Mouse (Mus musculus): ENCODE data around the gene Bmp4. TPM values are rescaled to one million over a fixed set of nuclear protein-coding genes. Genes with fewer than 3 reads are reported as not detected.
A peak's percentile ranks its signal among the peaks of the same experiment; 100 is the strongest.

Bmp4 gene
- polyA plus RNA-seq (2015; fragmentation: Nextera tagmentation; extraction: Ambion mirVana): 2.6 and 5.7 TPM in 2 replicates

GRCm38 (mm10) chr14:46390249-46390775, at the start of gene Bmp4:
TSS of gene Bmp4 (minus strand) at chr14:46390669.
- ATAC-seq: no peak
- H3K27me3 ChIP-seq: peaks cover 83% of the 10 kb centered on the region
- peaks cover 46% of the 10 kb centered on the region for H3K4me1 ChIP-seq (replicated peaks)
- H3K9ac ChIP-seq (replicated peaks): no peak within 1 kb of the TSS; the same call in 1 of the 2 replicates
- H3K27ac ChIP-seq: no peak within 1 kb of the TSS
- no peaks in the 10 kb centered on the region for H3K9me3 ChIP-seq
- H3K4me2 ChIP-seq (replicated peaks): peak within 1 kb of the TSS; percentile 55
- H3K36me3 ChIP-seq: no peaks in the 10 kb centered on the region
- H3K4me3 ChIP-seq (replicated peaks): peak within 1 kb of the TSS; percentile 30
- WGBS: 1% methylated on average over 26 of the region's 26 CpGs

GRCm38 (mm10) chr14:46439461-46440048, 49.1 kb upstream of the Bmp4 start:
- no peak for ATAC-seq
- Histone ChIP-seq H3K9me3 (no peaks in the 10 kb centered on the region), H3K4me2 (replicated peaks) (no peak overlapping the region), H3K27me3 (no peaks in the 10 kb centered on the region), H3K36me3 (no peaks in the 10 kb centered on the region), H3K27ac (no peak overlapping the region), H3K9ac (replicated peaks) (no peak overlapping the region), H3K4me3 (replicated peaks) (no peak overlapping the region), H3K4me1 (replicated peaks) (peaks cover 3% of the 10 kb centered on the region; the same call in 1 of the 2 replicates)
- WGBS: 89% methylated on average over 5 of the region's 5 CpGs

- Histone ChIP-seq H3K36me3 (no peaks in the 10 kb centered on the region), H3K4me2 (replicated peaks) (no peak overlapping the region), H3K27ac (no peak overlapping the region), H3K4me3 (replicated peaks) (no peak overlapping the region), H3K9me3 (no peaks in the 10 kb centered on the region), H3K9ac (replicated peaks) (no peak overlapping the region), H3K4me1 (replicated peaks) (peaks cover 3% of the 10 kb centered on the region; the same call in 1 of the 2 replicates), H3K27me3 (no peaks in the 10 kb centered on the region)
- ATAC-seq: no peak
- 15% methylated on average over 9 of the region's 9 CpGs for WGBS
Measured at GRCm38 (mm10) chr14:46436471-46437090, 46.1 kb upstream of the Bmp4 start.

GRCm38 (mm10) chr14:46430231-46430630, 39.8 kb upstream of the Bmp4 start:
- Histone ChIP-seq H3K9me3 (no peaks in the 10 kb centered on the region; the same call in 1 of the 2 replicates), H3K27me3 (no peaks in the 10 kb centered on the region), H3K36me3 (no peaks in the 10 kb centered on the region), H3K4me1 (replicated peaks) (no peaks in the 10 kb centered on the region), H3K4me3 (replicated peaks) (no peak overlapping the region), H3K9ac (replicated peaks) (no peak overlapping the region), H3K4me2 (replicated peaks) (no peak overlapping the region), H3K27ac (no peak overlapping the region)
- WGBS: 93% methylated on average over 5 of the region's 5 CpGs
- ATAC-seq: no peak

- Histone ChIP-seq H3K27me3 (no peaks in the 10 kb centered on the region), H3K9ac (replicated peaks) (no peak overlapping the region), H3K27ac (no peak overlapping the region), H3K4me3 (replicated peaks) (no peak overlapping the region), H3K36me3 (no peaks in the 10 kb centered on the region), H3K4me2 (replicated peaks) (no peak overlapping the region), H3K4me1 (replicated peaks) (no peaks in the 10 kb centered on the region), H3K9me3 (no peaks in the 10 kb centered on the region; the same call in 1 of the 2 replicates)
- ATAC-seq: no peak
- WGBS: 95% methylated on average over 13 of the region's 13 CpGs
Measured at GRCm38 (mm10) chr14:46427251-46427650, 36.8 kb upstream of the Bmp4 start.

- 90% methylated on average over 3 of the region's 3 CpGs for WGBS
- peaks cover 10% of the 10 kb centered on the region for H3K4me1 ChIP-seq (replicated peaks)
- H3K27me3 ChIP-seq: no peaks in the 10 kb centered on the region
- H3K27ac ChIP-seq: no peak overlapping the region
- H3K9ac ChIP-seq (replicated peaks): no peak overlapping the region
- H3K36me3 ChIP-seq: no peaks in the 10 kb centered on the region
- H3K9me3 ChIP-seq: no peaks in the 10 kb centered on the region; the same call in 1 of the 2 replicates
- no peak overlapping the region for H3K4me2 ChIP-seq (replicated peaks)
- no peak for ATAC-seq
- H3K4me3 ChIP-seq (replicated peaks): no peak overlapping the region
Measured at GRCm38 (mm10) chr14:46421823-46422222, 31.4 kb upstream of the Bmp4 start.

GRCm38 (mm10) chr14:46419269-46419668, 28.8 kb upstream of the Bmp4 start:
- no peaks in the 10 kb centered on the region for H3K36me3 ChIP-seq
- H3K9ac ChIP-seq (replicated peaks): no peak overlapping the region
- H3K4me2 ChIP-seq (replicated peaks): no peak overlapping the region
- WGBS: 25% methylated on average over 11 of the region's 11 CpGs
- H3K9me3 ChIP-seq: no peaks in the 10 kb centered on the region
- H3K4me1 ChIP-seq (replicated peaks): peaks cover 10% of the 10 kb centered on the region
- H3K4me3 ChIP-seq (replicated peaks): no peak overlapping the region
- H3K27me3 ChIP-seq: no peaks in the 10 kb centered on the region
- H3K27ac ChIP-seq: no peak overlapping the region; the same call in 1 of the 2 replicates
- peak; percentile 59 for ATAC-seq

GRCm38 (mm10) chr14:46418371-46419097, 28.1 kb upstream of the Bmp4 start:
- no peak overlapping the region for H3K4me3 ChIP-seq (replicated peaks)
- peak; percentile 67 for ATAC-seq
- no peaks in the 10 kb centered on the region for H3K27me3 ChIP-seq
- no peaks in the 10 kb centered on the region for H3K36me3 ChIP-seq
- 0 out of 2 replicates have a peak overlapping the region, but pooled peaks have one; percentile 0 for H3K27ac ChIP-seq
- peaks cover 10% of the 10 kb centered on the region for H3K4me1 ChIP-seq (replicated peaks)
- no peak overlapping the region for H3K9ac ChIP-seq (replicated peaks)
- 45% methylated on average over 15 of the region's 15 CpGs for WGBS
- no peak overlapping the region for H3K4me2 ChIP-seq (replicated peaks)
- H3K9me3 ChIP-seq: no peaks in the 10 kb centered on the region

- Histone ChIP-seq H3K4me1 (replicated peaks) (no peaks in the 10 kb centered on the region), H3K4me2 (replicated peaks) (no peak overlapping the region), H3K27me3 (no peaks in the 10 kb centered on the region), H3K36me3 (no peaks in the 10 kb centered on the region), H3K9ac (replicated peaks) (no peak overlapping the region), H3K9me3 (no peaks in the 10 kb centered on the region), H3K27ac (no peak overlapping the region), H3K4me3 (replicated peaks) (no peak overlapping the region)
- WGBS: 75% methylated on average over 7 of the region's 7 CpGs
- no peak for ATAC-seq
Measured at GRCm38 (mm10) chr14:46412497-46413000, 22.1 kb upstream of the Bmp4 start.

- H3K9me3 ChIP-seq: no peaks in the 10 kb centered on the region
- H3K4me1 ChIP-seq (replicated peaks): no peaks in the 10 kb centered on the region
- no peak overlapping the region for H3K4me3 ChIP-seq (replicated peaks)
- no peak overlapping the region for H3K9ac ChIP-seq (replicated peaks)
- WGBS: 65% methylated on average over 4 of the region's 4 CpGs
- no peaks in the 10 kb centered on the region for H3K27me3 ChIP-seq
- no peak overlapping the region for H3K27ac ChIP-seq
- H3K4me2 ChIP-seq (replicated peaks): no peak overlapping the region
- no peaks in the 10 kb centered on the region for H3K36me3 ChIP-seq
- no peak for ATAC-seq
Measured at GRCm38 (mm10) chr14:46410557-46411120, 20.2 kb upstream of the Bmp4 start.

- Histone ChIP-seq H3K4me3 (replicated peaks) (no peak overlapping the region), H3K27me3 (no peaks in the 10 kb centered on the region), H3K27ac (no peak overlapping the region), H3K9me3 (no peaks in the 10 kb centered on the region), H3K4me1 (replicated peaks) (no peaks in the 10 kb centered on the region), H3K4me2 (replicated peaks) (no peak overlapping the region), H3K36me3 (no peaks in the 10 kb centered on the region), H3K9ac (replicated peaks) (no peak overlapping the region)
- ATAC-seq: no peak
- 83% methylated on average over 10 of the region's 10 CpGs for WGBS
Measured at GRCm38 (mm10) chr14:46409016-46409415, 18.5 kb upstream of the Bmp4 start.

Data from midbrain, embryonic 13.5 days (tissue).